Mouse (Mus musculus): ENCODE measurements around the gene 3110040M04Rik. TPM values are rescaled to one million over a fixed set of nuclear protein-coding genes. Genes with fewer than 3 reads are reported as not detected.

3110040M04Rik gene
- total and polyA plus RNA-seq, 3 experiments = 0.19 to 0.25 TPM; not detected in 1

DNA sequence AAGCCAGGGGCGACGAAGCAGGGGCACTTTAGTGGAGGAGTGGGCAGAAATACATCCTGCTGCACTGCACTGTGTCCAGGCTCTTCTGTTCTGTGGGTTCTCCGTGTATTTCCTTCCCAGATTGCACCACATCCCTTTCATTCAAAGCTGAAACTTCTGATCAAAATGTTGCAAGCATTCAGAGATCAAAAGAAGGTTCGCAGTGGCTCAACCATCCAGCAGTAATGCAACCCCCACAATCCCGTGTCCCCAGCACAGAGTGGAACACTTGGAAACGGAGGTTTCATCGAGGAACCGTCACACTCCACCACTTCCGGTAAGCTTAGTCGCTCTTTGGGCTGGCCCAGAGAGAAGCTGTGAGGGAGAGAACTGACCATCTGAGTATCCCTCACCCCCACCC lies 41.2 kb downstream of the 3110040M04Rik start:
- H3K9ac ChIP-seq (ENCODE audit: control insufficient read depth, low read depth, low read length, poor library complexity, severe bottlenecking) = no peak overlapping the region
- no peak overlapping the region for H3K4me3 ChIP-seq (ENCODE audit: control insufficient read depth in 1 of 2, insufficient read depth in 1 of 2, low read depth in 2 of 2, low read length in 2 of 2)
- H3K27me3 ChIP-seq (ENCODE audit: control insufficient read depth in 1 of 2, insufficient read depth in 2 of 2, low read length in 2 of 2) = no peaks in the 10 kb centered on the region
- peaks cover 0 to 2% of the 10 kb centered on the region in 2 experiments; a peak in 2 of 4 replicates for H3K4me1 ChIP-seq (ENCODE audit: control insufficient read depth in 1 of 2, insufficient read depth in 2 of 2, low read length in 2 of 2)
- TF ChIP-seq ZNF384 (IDR thresholded peaks at IDR 0.05; ENCODE audit: low read depth, low read length) (no peak), ZKSCAN1 (IDR thresholded peaks at IDR 0.05; ENCODE audit: low read depth, low read length) (no peak), POLR2AphosphoS2 (IDR thresholded peaks at IDR 0.05; ENCODE audit: low read length) (no peak), ELF1 (IDR thresholded peaks at IDR 0.05; ENCODE audit: low read depth, low read length) (no peak)
- H3K79me2 ChIP-seq (ENCODE audit: control insufficient read depth, insufficient read depth, low read length, poor library complexity) = no peaks in the 10 kb centered on the region; the same call in 1 of the 2 replicates
- DNase-seq (ENCODE audit: low read depth, low spot score) = no peak
- peaks cover 0 to 3% of the 10 kb centered on the region in 2 experiments; a peak in 1 of 4 replicates for H3K36me3 ChIP-seq (ENCODE audit: control insufficient read depth in 1 of 2, insufficient read depth in 2 of 2, low read length in 2 of 2)
- no peak overlapping the region for H3K27ac ChIP-seq (ENCODE audit: control insufficient read depth, low read depth, low read length)
- H3K9me3 ChIP-seq (replicated peaks; ENCODE audit: insufficient read depth, low read length) = no peaks in the 10 kb centered on the region

DNA sequence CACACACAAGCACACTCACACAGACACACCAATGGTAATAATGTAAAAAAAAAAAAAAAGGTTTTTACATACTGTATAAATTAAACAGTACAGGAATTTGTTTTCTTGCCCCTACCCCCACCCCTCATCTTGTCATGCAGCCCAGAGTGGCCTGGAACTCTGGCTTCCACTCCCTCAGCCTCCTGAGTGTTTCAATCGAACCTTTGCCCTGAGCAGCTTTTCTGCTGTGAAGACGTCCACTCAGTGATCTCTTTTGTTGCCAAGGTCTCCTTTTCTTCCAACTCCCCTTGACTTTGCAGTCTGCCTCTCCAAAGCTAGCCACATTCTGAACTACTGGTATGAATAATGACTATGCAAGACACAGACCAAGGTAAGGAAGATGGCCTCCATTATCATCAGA lies 41.9 kb downstream of the 3110040M04Rik start:
- no peak overlapping the region for H3K4me3 ChIP-seq (ENCODE audit: control insufficient read depth in 1 of 2, insufficient read depth in 1 of 2, low read depth in 2 of 2, low read length in 2 of 2)
- H3K36me3 ChIP-seq (ENCODE audit: control insufficient read depth in 1 of 2, insufficient read depth in 2 of 2, low read length in 2 of 2) = peaks cover 0 to 4% of the 10 kb centered on the region in 2 experiments; a peak in 1 of 4 replicates
- H3K4me1 ChIP-seq (ENCODE audit: control insufficient read depth in 1 of 2, insufficient read depth in 2 of 2, low read length in 2 of 2) = peaks cover 1 to 3% of the 10 kb centered on the region in 2 experiments; a peak in 2 of 4 replicates
- no peak for TF ChIP-seq MAX (IDR thresholded peaks at IDR 0.05; ENCODE audit: low read length)
- TF ChIP-seq EP300 (IDR thresholded peaks at IDR 0.05; ENCODE audit: low read depth in 1 of 2, low read length in 2 of 2) = no peak
- no peak for TF ChIP-seq MAFK (IDR thresholded peaks at IDR 0.05; ENCODE audit: borderline replicate concordance, low read depth, low read length)
- no peak for TF ChIP-seq GATA1 (IDR thresholded peaks at IDR 0.05; ENCODE audit: low read depth, low read length)
- no peak for TF ChIP-seq POLR2A (IDR thresholded peaks at IDR 0.05; ENCODE audit: control insufficient read depth in 1 of 2, insufficient read depth in 1 of 2, low read depth in 1 of 2, low read length in 2 of 2, poor library complexity in 1 of 2)
- TF ChIP-seq ZKSCAN1 (IDR thresholded peaks at IDR 0.05; ENCODE audit: low read depth, low read length) = no peak
- no peak for TF ChIP-seq ZC3H11A (IDR thresholded peaks at IDR 0.05; ENCODE audit: low read depth, low read length)
- no peak for TF ChIP-seq GABPA (IDR thresholded peaks at IDR 0.05; ENCODE audit: low read depth, low read length)
- TF ChIP-seq BHLHE40 (IDR thresholded peaks at IDR 0.05; ENCODE audit: borderline replicate concordance, low read depth, low read length) = no peak
- no peak for TF ChIP-seq MAZ (IDR thresholded peaks at IDR 0.05; ENCODE audit: low read depth, low read length)
- TF ChIP-seq RAD21 (IDR thresholded peaks at IDR 0.05; ENCODE audit: low read depth, low read length) = no peak
- no peak for TF ChIP-seq USF2 (IDR thresholded peaks at IDR 0.05; ENCODE audit: borderline replicate concordance in 1 of 2, insufficient read depth in 1 of 2, low read depth in 1 of 2, low read length in 2 of 2)
- no peak for TF ChIP-seq ZNF384 (IDR thresholded peaks at IDR 0.05; ENCODE audit: low read depth, low read length)
- no peak for TF ChIP-seq CHD1 (IDR thresholded peaks at IDR 0.05; ENCODE audit: low read depth, low read length)
- TF ChIP-seq UBTF (IDR thresholded peaks at IDR 0.05; ENCODE audit: borderline replicate concordance, insufficient read depth, low read depth, low read length) = no peak
- TF ChIP-seq CTCF (IDR thresholded peaks at IDR 0.05 in 2 of 3, conservative IDR thresholded peaks at IDR 0.05 in 1 of 3; ENCODE audit: control insufficient read depth in 1 of 3, insufficient read depth in 1 of 3, low read depth in 2 of 3, low read length in 3 of 3, poor library complexity in 1 of 3, severe bottlenecking in 1 of 3) = no peak
- TF ChIP-seq POLR2AphosphoS5 (IDR thresholded peaks at IDR 0.05; ENCODE audit: borderline replicate concordance, low read depth, low read length) = no peak
- no peak for TF ChIP-seq JUND (IDR thresholded peaks at IDR 0.05; ENCODE audit: low read depth, low read length)
- no peak for TF ChIP-seq USF1 (IDR thresholded peaks at IDR 0.05; ENCODE audit: low read depth, low read length)
- H3K9ac ChIP-seq (ENCODE audit: control insufficient read depth, low read depth, low read length, poor library complexity, severe bottlenecking) = no peak overlapping the region
- no peak overlapping the region for H3K27ac ChIP-seq (ENCODE audit: control insufficient read depth, low read depth, low read length)
- H3K79me2 ChIP-seq (ENCODE audit: control insufficient read depth, insufficient read depth, low read length, poor library complexity) = no peaks in the 10 kb centered on the region; the same call in 1 of the 2 replicates
- H3K27me3 ChIP-seq (ENCODE audit: control insufficient read depth in 1 of 2, insufficient read depth in 2 of 2, low read length in 2 of 2) = no peaks in the 10 kb centered on the region
- no peak for DNase-seq (ENCODE audit: low read depth, low spot score)
- H3K9me3 ChIP-seq (replicated peaks; ENCODE audit: insufficient read depth, low read length) = no peaks in the 10 kb centered on the region

All from MEL (cell line).